Mouse (Mus musculus) lung, embryonic 16.5 days (tissue): ENCODE data around the gene Smpd4. TPM values are rescaled to one million over a fixed set of nuclear protein-coding genes. Genes with fewer than 3 reads are reported as not detected.

ENCODE experiments used
- ATAC-seq: fragments of 200-750 bp; cut with Nextera tagmentation; 2 replicates; pipeline ENCODE4 v1.8.0; 2017; ENCODE audit warnings: low read depth, mild to moderate bottlenecking, moderate library complexity
- H3K27ac ChIP-seq: fragments of 300-500 bp; sonication (generic); 2 replicates; pipeline ENCODE4 v1.5.1; 2014; ENCODE audit warnings: mild to moderate bottlenecking, control low read depth, low read length
- H3K27me3 ChIP-seq: fragments of 300-500 bp; sonication (generic); 2 replicates; pipeline ENCODE4 v1.6.1; 2014; ENCODE audit warnings: low read depth, low read length, mixed read lengths; ENCODE audit not compliant: control insufficient read depth, insufficient read depth
- H3K36me3 ChIP-seq: fragments of 300-500 bp; sonication (generic); 2 replicates; pipeline ENCODE4 v1.6.1; 2014; ENCODE audit warnings: low read length; ENCODE audit not compliant: control insufficient read depth, insufficient read depth
- H3K4me1 ChIP-seq: fragments of 300-500 bp; sonication (generic); replicated peaks from 2 replicates; pipeline ENCODE4 v1.6.1; 2014; ENCODE audit warnings: low read length, mixed read lengths; ENCODE audit not compliant: control insufficient read depth, insufficient read depth
- H3K4me2 ChIP-seq: fragments of 300-500 bp; sonication (generic); 2 replicates; pipeline ENCODE4 v1.6.1; 2014; ENCODE audit warnings: low read depth, low read length, control low read depth
- H3K4me3 ChIP-seq: fragments of 300-500 bp; sonication (generic); 2 replicates; pipeline ENCODE4 v1.5.1; 2014; ENCODE audit warnings: mild to moderate bottlenecking, low read length, control low read depth
- H3K9ac ChIP-seq: fragments of 300-500 bp; sonication (generic); 2 replicates; pipeline ENCODE4 v1.6.1; 2014; ENCODE audit warnings: low read length, control low read depth
- H3K9me3 ChIP-seq: fragments of 300-500 bp; sonication (generic); 2 replicates; pipeline ENCODE4 v1.6.1; 2016; ENCODE audit warnings: low read length; ENCODE audit not compliant: control insufficient read depth
- WGBS: fragments of 180-500 bp; shearing (Covaris S2); extraction: QIAGEN DNeasy Blood & Tissue Kit; methylation state at CpG from one replicate; pipeline ENCODE4 v1.1.7; 2014; 5-methylcytosine and 5-hydroxymethylcytosine counted together
- polyA plus RNA-seq: library from polyadenylated mRNA; unstranded; fragments of >200 nt; fragmentation: Nextera tagmentation; extraction: Ambion mirVana; gene quantifications from 2 replicates; pipeline ENCODE4 v1.2.1, GENCODE M21; 2015

Gene Smpd4
- 33.2 and 34.3 TPM in 2 replicates for polyA plus RNA-seq

DNA sequence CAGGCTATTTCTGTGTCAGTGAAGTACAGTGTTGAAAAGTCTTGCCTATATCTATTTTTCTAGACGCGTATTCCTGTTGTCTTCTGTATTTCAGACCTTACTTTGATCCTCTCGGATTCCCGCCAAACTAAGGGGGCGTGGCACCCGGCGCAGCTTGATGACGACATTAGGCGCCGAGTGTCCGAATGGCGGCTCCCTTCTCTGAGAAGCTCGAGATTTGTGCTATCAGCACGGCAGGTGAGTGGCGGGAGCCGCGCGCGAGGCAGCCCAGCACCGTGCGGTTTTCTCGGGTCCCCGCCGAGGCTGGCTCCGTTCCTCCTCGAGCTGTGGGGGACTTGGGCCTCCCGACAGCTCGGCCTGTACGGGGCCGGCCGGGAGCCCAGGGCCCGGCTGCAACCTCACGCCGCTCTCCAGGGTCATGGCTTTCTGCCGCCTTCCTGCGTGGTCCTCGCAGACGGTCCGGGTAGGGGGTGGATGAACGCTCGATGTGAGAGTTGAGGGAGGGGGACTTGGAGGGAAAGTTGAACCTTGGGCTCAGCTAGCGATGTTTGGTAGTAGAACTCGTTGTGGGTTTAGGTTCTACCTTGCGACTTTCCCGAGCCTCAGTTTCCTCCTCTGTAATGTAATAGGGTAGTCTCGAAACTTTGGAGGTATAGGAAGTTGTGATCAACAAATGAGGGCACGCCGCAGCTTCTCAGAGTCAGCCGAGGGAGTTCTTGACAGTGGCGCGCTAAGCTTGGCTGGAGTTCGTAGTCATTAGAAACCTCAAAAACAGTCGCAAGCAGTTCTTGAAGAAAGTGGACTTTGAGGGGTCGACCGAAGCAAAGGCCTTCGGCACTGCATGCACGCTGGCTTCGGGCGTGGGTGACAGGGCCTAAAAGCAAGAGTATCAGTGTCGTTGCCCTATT, at the start of gene Smpd4:
TSS of gene Smpd4 (plus strand) at position 157 of the 908 bp plus-strand sequence.
- Histone ChIP-seq H3K27ac (peak within 1 kb of the TSS; percentile 25), H3K9me3 (no peaks in the 10 kb centered on the region), H3K4me3 (peak within 1 kb of the TSS; percentile 100), H3K27me3 (no peaks in the 10 kb centered on the region), H3K4me1 (peaks cover 10% of the 10 kb centered on the region), H3K36me3 (peaks cover 2% of the 10 kb centered on the region; the same call in 1 of the 2 replicates), H3K4me2 (peak within 1 kb of the TSS; percentile 90), H3K9ac (peak within 1 kb of the TSS; percentile 97)
- peak; percentile 80 for ATAC-seq
- WGBS: 2% methylated on average over 60 of the region's 60 CpGs

DNA sequence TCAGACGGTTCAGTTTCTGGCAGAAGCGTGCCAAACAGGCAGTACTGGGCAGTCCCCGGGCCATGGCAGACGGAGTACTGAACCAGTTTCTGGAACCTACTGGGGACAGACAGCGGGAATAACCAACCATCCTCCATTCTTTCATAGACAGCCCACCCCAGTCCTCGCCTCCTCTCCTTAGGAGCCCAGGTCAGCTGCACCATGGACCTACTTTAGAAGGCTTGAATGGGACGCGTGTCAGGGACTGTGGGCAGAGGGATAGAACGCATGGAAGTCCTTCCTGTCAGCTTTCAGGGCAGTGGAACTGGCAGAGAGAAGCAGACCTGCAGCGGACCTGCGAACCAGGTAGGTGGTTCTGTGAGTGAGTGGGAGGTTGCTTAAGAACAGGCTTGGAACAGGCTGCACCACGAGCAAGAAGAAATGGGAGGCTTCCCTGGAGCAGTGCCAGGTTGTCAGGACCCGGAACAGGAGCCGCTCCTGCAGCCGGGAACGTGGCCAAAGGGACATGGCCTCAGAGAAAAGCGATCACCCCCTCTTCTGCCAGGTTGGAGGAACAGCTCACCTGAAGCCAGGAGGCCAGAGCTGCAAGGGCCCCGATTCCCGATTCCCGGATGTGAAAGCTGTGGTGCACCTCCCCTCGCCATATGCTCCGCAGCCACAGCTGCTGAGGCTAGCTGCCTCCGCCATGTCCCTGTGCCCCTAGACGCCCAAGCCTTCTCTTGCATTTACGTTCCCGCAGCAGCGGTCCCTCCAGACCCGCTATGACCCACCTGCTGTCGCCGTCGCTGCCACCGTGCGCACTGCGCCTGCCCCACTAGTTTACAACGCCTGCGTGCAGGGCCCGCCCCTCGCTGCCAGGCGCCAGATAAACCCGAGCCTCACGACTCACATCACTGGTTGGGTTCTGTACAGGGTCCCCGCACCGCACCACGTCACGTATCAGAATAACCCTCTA, 43.0 kb upstream of the Smpd4 start:
- H3K4me1 ChIP-seq: peaks cover 7% of the 10 kb centered on the region
- peak overlapping the region; percentile 68 for H3K9ac ChIP-seq
- 11% methylated on average over 45 of the region's 45 CpGs for WGBS
- peak overlapping the region; percentile 88 for H3K4me2 ChIP-seq
- H3K36me3 ChIP-seq: no peaks in the 10 kb centered on the region
- H3K27ac ChIP-seq: peak overlapping the region; percentile 57; the same call in 1 of the 2 replicates
- peak overlapping the region; percentile 60 for H3K4me3 ChIP-seq
- H3K27me3 ChIP-seq: peaks cover 11% of the 10 kb centered on the region; the same call in 1 of the 2 replicates
- H3K9me3 ChIP-seq: no peaks in the 10 kb centered on the region
- peak; percentile 78 for ATAC-seq

DNA sequence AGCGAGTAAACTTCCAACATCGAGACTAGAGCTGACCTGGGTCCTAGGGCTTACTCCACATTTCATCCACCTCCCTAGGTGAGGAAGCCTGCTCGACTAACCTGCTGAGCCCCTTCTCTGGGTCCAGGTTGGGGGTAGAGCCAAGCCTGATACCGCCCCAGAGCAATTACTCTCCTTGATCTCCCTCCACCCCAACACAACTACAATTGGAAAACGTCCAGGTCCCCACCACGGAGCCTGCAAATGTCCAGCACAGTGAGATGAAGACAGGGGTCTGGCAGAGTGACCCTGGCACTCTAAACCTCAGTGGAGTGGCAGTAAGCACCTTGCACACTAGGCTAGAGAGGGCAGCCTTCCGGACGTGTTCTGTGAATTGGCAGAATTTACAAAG, 42.3 kb upstream of the Smpd4 start:
- H3K9ac ChIP-seq: peak overlapping the region; percentile 68
- H3K9me3 ChIP-seq: no peaks in the 10 kb centered on the region
- peaks cover 7% of the 10 kb centered on the region for H3K4me1 ChIP-seq
- peak overlapping the region; percentile 88 for H3K4me2 ChIP-seq
- no peak; the same call in 1 of the 2 replicates for ATAC-seq
- peak overlapping the region; percentile 60 for H3K4me3 ChIP-seq
- WGBS: 12% methylated on average over 8 of the region's 8 CpGs
- H3K27ac ChIP-seq: no peak overlapping the region
- H3K27me3 ChIP-seq: peaks cover 11% of the 10 kb centered on the region; the same call in 1 of the 2 replicates
- H3K36me3 ChIP-seq: no peaks in the 10 kb centered on the region

DNA sequence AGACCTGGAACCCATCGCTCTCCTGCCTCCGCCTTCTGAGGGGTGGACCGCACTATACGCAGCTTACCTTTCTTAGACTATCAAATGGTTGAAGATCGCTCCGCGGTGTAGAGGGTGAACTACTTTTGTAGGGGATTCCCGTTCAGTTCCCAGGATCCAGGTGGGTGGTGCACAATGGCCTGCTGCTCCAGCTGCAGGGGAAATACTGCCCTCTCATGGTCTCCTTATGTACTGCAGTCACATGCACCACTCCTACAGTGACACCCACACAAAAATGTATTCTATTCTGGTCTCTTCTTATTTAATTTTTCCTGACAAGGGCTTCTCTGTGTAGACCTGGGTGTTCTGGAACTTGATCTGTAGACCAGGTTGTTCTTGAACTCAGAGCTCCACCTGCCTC, 36.1 kb upstream of the Smpd4 start, which contains the start of gene Slc7a4:
TSS of gene Slc7a4 (minus strand) at position 151 of the 400 bp plus-strand sequence.
- no peak within 1 kb of the TSS for H3K4me2 ChIP-seq
- no peaks in the 10 kb centered on the region for H3K4me1 ChIP-seq
- no peak within 1 kb of the TSS for H3K27ac ChIP-seq
- H3K9me3 ChIP-seq: no peaks in the 10 kb centered on the region; the same call in 1 of the 2 replicates
- no peaks in the 10 kb centered on the region for H3K27me3 ChIP-seq
- ATAC-seq: no peak
- no peak within 1 kb of the TSS for H3K9ac ChIP-seq
- 25% methylated on average over 8 of the region's 8 CpGs for WGBS
- no peak within 1 kb of the TSS for H3K4me3 ChIP-seq
- no peaks in the 10 kb centered on the region for H3K36me3 ChIP-seq

DNA sequence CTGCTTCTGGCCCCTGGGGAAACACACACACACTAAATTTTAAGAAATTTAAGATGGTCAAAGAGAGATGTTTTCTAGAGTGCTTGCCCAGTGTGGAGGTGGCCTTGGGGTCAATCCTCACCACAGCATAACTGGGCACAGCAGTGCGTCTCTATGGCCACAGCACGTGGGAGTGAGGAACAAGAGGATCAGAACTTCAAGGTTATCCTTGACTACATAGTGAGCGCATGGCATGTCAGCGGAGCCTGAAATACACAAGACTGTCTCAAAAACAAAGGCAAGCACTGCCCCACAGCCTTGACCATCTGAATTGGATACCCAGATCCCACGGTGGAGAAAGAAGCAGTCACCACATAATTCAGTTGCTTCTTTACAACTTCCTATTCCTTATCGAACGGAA, 34.6 kb upstream of the Smpd4 start:
- WGBS: 93% methylated on average over 7 of the region's 7 CpGs
- Histone ChIP-seq H3K4me3 (no peak overlapping the region), H3K4me2 (no peak overlapping the region), H3K9ac (no peak overlapping the region), H3K27me3 (no peaks in the 10 kb centered on the region), H3K36me3 (no peaks in the 10 kb centered on the region), H3K4me1 (no peaks in the 10 kb centered on the region), H3K9me3 (no peaks in the 10 kb centered on the region; the same call in 1 of the 2 replicates), H3K27ac (no peak overlapping the region)
- no peak for ATAC-seq

DNA sequence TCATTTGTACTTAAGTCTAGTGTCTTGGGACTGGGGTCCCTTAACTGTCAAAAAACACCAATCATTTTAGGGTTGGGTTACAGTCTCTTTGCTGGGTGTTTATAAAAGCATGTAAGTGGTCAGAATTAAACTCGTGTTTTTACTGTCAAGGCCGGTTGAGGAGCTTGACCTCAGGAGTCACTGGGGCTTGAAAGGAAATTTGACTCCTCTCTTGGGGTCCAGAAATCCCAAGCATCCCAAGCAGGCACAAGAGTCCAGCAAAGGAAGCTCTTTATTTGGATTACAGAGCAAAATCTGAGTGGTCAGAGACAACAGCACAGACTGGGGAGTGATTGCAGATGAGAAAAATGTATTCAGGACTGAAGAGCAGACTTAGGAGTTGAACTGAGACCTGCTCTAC, 28.4 kb upstream of the Smpd4 start:
- WGBS: 5% methylated on average over 2 of the region's 2 CpGs
- Histone ChIP-seq H3K27ac (no peak overlapping the region), H3K4me1 (no peaks in the 10 kb centered on the region), H3K36me3 (no peaks in the 10 kb centered on the region), H3K9me3 (no peaks in the 10 kb centered on the region; the same call in 1 of the 2 replicates), H3K9ac (no peak overlapping the region), H3K4me3 (no peak overlapping the region), H3K4me2 (no peak overlapping the region), H3K27me3 (no peaks in the 10 kb centered on the region)
- ATAC-seq: no peak

DNA sequence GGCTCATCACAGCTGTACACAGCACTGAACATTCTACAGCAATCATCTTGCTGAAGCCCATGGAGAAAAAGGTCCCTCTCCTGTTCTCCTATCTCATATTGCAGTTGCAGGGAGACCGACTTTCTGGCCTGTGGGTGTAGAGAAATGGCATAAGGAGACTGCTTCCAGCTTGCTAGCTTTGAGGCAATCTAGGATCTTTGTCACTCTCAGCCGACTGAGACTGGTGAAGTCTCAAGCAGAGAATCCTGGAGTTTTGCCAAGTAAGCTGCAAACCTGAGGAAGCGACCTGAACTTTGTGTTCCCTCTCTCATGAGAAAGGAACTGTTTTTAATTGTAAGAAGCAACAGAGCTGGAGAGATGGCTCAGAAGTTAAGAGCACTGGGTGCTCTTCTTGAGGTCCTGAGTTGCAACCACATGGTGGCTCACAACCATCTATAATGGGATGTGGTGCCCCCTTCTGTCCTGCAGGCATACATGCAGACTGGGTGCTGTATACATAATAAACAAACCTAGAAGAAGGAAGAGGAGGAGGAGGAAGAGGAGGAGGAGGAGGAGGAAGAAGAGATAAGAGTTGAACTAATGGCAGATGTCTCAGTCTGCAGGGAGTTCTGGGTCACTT, 18.1 kb upstream of the Smpd4 start:
- H3K27me3 ChIP-seq: no peaks in the 10 kb centered on the region
- H3K4me3 ChIP-seq: no peak overlapping the region
- H3K27ac ChIP-seq: no peak overlapping the region
- WGBS: 38% methylated on average over 3 of the region's 3 CpGs
- H3K36me3 ChIP-seq: no peaks in the 10 kb centered on the region
- H3K9me3 ChIP-seq: no peaks in the 10 kb centered on the region
- no peak for ATAC-seq
- H3K4me1 ChIP-seq: no peaks in the 10 kb centered on the region
- no peak overlapping the region for H3K9ac ChIP-seq
- H3K4me2 ChIP-seq: no peak overlapping the region

DNA sequence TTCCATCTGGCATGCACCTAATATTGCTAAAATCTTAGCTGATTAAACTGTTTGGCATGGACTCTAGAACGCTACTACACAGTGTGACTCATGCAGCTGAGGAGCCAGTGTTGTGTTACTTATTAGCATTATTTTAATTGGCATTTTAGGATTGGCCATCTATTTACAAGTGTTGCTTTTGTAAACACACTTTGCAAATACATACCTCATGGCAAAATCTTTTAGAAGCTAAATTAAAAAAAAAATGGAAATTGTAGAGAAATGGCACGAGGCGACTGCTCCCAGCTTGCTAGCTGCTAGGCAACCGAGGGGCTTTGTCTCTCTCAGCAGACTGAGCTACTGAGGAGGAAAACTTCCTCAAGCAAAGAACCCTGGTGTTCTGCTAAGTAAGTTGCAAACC, 14.2 kb upstream of the Smpd4 start:
- Histone ChIP-seq H3K9ac (no peak overlapping the region), H3K4me1 (no peaks in the 10 kb centered on the region), H3K4me3 (no peak overlapping the region), H3K27ac (no peak overlapping the region), H3K36me3 (no peaks in the 10 kb centered on the region), H3K4me2 (no peak overlapping the region), H3K27me3 (no peaks in the 10 kb centered on the region), H3K9me3 (no peaks in the 10 kb centered on the region)
- ATAC-seq: no peak
- WGBS: 64% methylated on average over 4 of the region's 4 CpGs
